Mouse (Mus musculus): ENCODE measurements around the gene Acad12.
"Not testable (repeated sequence)": the region's sequence is repeated elsewhere in the genome, so short reads cannot be mapped to it uniquely, and the experiment has no call there.

Acad12 gene

DNA sequence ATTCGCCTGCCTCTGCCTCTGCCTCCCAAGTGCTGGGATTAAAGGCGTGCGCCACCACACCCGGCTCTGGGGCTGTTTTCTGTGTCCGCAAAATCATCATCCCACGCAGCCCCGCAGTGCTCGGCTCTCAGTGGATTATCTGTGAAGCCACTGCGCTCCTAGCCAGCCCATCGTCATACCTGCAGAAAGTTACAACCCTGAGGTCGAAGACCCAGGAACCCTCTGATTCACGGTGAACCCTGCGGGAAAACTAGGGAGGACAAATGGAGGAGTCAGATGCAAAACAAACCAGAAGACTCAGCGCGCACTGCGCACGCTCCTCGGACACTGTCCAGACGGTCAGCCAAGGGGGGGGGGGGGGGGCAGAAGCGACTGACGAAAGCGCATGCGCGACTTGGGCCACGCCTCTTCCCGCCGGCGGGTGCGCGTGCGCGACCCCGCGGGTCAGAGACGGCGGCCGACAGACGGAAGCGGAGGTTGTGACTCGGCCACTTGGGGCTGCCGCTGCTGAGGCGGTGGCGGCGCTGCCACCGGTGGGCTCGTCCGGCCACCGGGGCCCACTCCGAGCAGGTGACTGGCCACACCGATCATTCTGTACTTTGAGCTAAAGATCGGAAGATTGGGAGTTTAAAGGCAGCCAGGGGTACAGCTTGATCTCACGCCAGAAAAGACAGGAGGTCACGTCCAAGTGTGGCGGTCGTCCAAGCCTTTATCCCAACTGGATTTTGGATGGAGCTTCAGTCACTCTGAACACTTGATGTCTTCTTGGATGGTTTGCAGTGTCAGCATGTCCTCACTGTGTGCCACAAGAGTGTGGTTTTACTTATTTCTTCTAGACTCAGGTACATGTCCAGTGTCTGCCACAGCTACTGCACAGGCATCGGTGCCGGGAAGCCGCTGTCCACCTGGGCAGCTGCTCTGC, at the start of gene Acad12:
Gene Acad12 (minus strand): TSS at position 347 of the 922 bp plus-strand sequence.
- DNase-seq (ENCODE audit: low read depth), result peak; percentile 91

DNA sequence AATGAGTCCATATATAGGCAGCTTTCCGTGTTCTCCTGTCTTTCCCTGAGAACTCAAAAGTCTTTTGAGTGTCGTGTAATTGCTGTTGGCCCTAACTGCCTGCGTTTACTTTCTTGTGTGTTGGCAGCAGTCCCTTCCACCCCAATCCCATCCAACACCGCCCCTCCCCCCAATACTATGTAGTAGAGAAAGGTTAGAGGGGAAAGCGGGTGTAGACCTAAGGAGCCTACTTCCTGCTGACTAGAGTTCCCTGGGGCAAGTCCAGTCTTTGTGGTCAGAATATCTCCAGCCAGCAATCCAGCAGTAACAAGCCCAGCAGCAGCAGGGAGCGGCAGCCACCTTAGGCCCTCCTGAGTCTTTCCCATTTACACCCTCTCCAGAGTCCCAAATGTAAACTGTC, 49.7 kb upstream of the Acad12 start:
- no peak for DNase-seq (ENCODE audit: low read depth)

DNA sequence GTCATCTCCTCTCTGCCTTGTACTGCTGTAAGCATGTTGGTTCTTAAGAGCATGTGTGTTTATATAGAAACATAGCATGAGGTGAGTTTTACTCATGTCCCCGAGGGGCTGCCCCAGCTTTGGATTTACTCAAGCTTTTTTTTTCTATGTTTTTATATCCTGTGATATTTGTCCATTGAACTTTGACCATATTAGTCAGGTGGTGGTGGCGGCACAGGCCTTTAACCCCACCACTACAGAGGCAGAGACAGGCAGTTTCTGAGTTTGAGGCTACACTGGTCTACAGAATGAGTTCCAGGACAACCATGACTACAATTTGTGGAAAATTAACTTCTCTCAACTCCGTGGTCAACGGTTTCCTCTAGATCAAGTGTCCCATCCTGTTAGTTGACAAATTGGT, 48.3 kb upstream of the Acad12 start:
- no peak for DNase-seq (ENCODE audit: low read depth)

DNA sequence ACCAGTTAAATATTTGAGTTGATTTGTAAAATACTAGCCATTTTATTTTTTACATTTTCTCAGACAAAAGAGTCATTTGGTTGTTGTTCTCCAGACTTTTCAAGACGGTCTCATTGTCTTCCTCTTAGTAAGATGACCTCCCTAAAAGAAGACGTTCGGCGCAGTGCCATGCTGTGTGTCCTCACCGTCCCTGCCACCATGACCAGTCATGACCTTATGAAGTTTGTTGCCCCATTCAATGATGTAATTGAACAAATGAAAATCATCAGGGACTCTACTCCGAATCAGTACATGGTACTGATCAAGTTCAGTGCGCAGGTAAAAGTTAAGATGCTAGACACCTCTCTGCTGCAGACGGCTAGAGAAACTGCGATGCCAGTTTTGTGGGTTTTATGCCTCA, 46.2 kb upstream of the Acad12 start:
- DNase-seq (ENCODE audit: low read depth), result no peak

DNA sequence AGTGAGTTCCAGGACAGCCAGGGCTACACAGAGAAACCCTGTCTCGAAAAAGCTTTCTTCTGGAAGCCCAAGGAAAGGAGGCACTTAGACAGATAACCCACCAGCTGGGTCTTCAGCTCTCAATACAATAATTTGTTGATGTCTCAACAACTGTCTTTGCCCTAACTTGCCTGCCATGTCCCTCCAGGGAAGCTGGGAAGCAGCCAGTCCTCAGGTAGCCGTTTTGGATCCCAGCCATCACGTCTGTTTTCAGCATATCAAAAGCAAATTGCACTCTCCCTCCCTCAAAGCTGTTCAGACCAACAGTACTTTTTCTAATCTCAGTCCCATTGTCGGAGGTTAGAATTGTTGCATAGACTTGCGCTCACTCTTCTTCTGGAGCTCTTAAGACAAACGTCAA, 45.3 kb upstream of the Acad12 start:
- no peak for DNase-seq (ENCODE audit: low read depth)

DNA sequence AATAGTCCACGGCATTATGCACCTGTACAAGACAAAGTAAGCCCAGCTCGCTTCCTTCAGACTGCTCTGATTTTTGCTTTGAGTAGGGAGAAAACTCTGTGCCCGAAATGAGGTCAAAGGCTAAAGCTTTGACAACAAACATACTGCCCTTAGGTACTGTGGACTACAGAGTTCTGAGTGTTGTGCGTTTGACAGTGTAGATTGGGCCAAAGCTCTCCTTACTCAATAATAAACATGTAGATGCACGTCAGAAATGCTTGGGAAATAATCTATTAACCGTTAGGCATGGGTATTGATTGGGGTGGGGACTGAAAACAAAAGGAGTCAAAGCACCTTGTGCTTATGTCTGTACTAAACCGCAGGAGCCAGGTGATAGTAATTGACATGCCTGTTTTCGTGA, 44.7 kb upstream of the Acad12 start:
- DNase-seq (ENCODE audit: low read depth), result no peak

DNA sequence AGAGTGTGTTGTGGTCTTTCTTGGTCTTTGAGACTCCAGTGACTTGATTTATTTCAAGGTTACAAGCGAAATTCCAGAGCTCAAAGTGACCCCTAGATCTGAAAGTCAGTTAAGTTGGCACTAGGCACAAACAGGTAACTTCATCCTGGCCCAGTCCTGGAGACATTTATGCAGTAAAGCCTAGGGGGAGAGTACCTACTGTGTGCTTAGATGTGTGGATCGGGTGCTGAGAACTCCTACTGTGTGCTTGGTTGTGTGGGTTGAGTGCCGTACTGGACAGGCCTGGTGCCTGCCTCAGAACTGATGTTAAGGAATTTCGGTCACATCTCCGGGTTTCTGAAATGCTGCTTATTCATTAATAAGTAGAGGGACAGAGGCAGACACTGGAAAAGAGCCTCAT, 42.8 kb upstream of the Acad12 start:
- DNase-seq (ENCODE audit: low read depth), result no peak

DNA sequence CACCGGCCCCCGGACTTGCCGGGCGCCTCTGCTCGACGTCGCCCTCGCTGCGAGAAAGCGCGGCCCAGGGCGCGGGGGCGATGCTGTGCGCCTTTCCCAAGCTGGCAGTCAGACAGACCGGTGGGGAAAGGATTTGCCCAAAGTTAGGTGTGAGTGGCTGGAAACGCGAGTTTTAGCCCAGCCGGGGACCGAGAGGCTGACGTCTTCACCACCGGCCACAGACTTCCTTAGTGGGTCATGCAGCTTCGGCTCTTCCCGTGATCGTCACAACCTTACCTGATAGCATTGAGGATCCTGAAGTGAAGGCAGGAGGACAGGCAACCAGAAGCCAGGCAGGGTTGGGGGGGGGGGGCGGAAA, 42.1 kb upstream of the Acad12 start:
- peak; percentile 44 for DNase-seq (ENCODE audit: low read depth)

DNA sequence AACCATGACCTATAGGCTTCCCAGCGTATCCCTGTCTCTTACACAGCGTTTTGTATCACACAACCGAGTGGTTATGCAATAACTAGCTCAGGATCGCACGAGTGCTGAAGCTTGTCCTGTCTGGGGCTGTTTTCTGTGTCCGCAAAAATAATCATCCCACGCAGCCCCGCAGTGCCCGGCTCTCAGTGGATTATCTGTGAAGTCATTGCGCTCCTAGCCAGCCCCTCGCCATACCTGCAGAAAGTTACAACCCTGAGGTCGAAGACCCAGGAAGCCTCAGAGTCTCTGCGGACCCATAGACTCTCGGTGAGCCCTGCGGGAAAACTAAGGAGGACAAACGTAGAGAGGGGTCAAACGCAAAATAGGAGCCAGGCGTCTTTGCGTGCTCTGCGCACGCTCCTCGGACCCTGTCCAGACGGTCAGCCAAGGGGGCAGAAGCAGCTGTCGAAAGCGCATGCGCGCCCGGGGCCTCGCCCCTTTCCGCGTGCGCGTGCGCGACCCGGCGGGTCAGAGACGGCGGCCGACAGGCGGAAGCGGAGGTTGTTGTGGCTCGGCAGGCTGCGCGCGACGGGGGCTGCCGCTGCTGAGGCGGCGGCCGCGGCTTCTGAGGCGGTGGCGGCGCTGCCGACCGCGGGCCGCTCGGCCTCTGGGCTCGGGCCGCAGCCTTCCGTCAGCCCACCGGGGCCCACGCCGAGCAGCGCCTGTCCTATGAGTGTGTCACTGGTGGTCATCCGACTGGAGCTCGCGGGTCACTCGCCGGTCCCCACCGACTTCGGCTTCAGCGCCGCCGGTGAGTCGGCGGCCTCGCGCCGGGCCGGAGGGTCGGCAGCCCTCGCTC, 41.5 kb upstream of the Acad12 start, which contains the start of the genes Acad10 and Brap:
Gene Acad10 (minus strand): TSS at position 456 of the 838 bp plus-strand sequence.
Gene Brap (plus strand): TSS at position 505 of the 838 bp plus-strand sequence.
- DNase-seq (ENCODE audit: low read depth), result peak; percentile 92

DNA sequence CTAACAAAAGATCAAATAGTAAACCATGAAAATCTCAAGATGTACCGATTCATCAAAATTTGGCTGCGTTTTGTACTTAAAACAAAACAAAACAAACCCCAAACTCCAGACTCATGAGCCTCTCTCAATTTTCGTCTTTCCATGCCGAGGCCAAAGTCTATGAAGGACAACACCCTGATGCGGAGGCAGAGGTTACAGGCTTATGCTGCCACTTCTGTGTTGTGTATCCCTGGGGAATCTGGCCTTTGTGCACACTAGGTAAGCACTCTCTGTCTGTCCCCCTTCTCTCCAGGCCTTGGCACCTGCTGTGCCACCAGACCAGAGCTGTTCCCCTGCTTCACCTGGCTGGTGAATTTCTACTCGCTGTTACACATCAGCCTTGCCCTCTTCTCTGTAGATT, 38.9 kb upstream of the Acad12 start:
- DNase-seq (ENCODE audit: low read depth), result not testable (repeated sequence)

DNA sequence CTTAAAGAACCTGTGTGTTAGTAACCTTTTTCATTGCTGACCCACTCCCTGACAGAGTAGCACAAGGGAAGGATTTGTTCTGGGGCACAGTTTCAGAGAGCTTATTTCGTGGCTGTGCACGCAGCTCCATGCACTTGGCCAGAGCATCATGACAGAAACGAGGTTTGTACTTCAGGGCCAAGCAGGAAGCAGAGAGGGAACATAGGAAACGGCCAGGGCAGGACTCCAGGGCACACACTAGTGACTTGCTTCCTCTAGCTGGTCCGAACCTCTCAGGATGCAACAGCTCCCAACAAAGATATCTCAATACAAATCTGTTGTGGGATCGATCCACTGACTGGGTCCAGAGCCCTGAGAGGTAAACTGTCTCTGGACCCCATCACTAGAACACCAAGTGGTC, 38.1 kb upstream of the Acad12 start:
- DNase-seq (ENCODE audit: low read depth), result not testable (repeated sequence)

DNA sequence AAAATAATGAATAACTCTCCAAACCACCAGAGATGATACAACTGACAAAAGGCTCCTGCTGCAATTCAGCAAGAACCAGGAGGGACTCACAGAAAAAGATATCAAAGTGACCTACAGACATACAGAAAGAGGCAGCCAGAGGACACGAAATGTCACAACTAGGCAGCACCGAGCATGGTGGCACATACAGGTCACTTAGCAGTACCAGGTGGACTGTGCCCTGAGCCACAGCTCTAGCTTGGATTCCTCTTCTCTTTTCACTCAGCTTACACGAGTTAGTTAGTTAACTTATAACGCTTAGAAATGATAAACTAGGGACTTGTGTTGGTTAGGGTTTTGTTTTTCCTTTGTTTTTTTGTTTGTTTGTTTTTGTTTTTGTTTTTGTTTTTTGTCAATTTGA, 35.8 kb upstream of the Acad12 start:
- no peak for DNase-seq (ENCODE audit: low read depth)

DNA sequence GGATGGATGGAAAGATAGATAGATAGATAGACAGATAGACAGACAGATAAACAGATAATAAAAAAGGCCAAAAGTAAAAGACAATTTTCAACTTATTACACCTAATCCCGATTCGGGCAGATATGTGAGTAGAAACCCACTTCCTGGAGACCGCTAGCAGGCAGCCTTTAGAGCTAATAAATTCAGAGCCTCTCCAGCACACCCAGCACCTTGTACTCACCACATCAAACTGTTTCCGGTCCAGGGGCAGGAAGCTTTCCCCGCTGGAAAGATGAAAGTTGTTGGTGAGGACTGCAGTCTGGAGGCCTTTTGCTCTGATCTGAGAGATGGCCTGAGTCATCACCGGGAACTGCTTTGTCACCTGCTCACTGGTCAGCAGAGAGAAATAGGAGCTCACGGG, 30.4 kb upstream of the Acad12 start:
- DNase-seq (ENCODE audit: low read depth), result peak; percentile 47

DNA sequence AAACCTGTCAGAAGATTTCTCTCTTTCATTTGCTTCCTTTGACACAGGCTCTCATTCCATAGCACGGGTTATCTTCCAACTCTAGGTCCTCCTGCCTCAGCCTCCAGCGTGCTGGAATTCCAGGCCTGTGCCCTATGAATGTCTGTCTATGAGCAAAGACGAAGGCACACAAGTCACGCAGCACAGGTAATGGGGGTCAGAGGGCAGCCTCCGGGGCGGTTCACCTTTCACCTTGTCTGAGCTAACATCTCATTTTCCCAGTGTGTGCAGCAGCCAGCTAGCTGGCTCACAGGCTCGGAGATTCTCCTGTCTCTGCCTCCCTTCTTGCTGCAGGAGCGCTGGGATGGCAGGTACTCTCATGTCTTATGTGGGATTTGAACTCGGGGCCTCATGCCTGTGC, 20.9 kb upstream of the Acad12 start:
- no peak for DNase-seq (ENCODE audit: low read depth)

DNA sequence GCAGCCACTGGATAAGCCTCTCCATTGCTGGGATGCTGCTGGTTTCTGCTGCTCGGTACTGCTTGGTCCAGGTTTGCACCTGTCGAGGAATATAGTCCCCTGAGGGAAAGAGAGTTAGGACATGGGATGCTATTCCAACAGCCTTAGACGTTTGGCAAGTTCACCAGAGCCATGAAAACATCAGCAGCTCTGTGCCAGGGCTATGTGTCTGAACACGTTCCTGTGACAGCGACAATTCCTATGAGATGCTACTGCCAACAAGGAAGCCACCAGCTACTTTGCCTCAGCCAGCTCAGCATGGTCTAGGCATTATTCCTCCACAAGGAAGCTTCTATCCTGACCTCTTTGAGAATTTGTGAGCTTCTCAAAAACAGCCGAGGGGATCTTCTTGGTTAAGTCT, 18.6 kb upstream of the Acad12 start:
- DNase-seq (ENCODE audit: low read depth), result no peak

DNA sequence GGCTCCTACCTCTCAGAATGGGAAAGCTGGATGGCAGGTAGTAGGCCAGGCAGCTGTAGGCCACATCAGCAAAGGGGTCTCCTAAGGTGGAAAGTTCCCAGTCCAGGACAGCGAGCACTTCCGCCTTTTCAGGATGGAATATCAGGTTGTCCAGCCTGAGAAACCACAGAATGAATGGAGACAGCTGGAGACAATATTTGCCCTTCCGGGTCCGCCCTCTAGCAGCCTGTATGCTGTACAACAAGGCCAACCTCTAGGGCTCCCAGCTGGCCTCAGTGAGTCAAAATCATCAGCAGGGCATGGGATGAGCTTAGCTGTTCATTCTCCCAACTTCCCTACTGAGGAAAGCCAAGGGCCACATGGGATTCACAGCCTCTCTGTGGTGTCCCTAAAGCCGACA, 15.9 kb upstream of the Acad12 start:
- DNase-seq (ENCODE audit: low read depth), result no peak

DNA sequence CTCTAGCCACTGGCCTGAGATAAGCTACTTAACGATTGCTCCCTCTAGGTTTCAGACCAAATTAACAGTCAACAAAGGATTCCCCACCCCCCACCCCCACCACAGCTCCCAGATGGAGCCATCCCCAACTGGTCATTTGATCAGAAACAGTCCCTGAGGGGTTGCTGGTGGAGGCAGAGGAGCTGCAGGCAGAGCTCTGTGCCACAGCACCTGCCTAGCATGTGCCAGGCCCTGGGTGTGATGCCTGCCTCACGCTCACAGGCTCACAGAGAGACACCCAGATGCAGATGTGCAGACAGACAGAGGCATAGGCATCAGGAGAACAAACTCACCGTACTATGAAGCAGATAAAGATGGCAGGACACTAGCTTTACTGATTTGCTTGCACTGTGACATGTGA, 14.1 kb upstream of the Acad12 start:
- DNase-seq (ENCODE audit: low read depth), result no peak

DNA sequence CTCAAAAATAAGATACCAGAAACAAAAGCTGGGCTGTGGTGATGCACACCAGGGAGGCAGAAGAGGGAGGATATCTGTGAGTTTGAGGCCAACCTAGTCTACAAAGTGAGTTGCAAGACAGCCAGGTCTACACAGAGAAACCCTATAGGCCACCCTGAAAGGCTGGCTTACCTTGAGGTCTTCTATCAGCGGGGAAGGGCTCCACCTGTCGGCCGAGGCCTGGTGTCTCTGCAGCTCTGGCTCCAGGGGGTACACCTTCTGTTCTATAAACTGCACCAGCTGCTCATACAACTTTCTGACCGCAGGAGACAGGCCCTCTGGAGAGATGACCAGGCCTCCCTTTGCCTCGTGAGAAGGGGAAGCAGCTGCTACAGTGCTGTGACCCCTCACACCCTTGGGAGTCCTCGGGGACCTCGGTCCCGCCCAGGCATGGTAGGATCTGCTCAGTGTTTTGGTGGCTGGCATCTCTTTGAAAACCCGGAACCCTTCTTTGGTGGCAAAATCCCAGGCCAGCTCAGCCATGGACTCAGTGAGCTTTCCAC, 12.4 kb upstream of the Acad12 start:
- DNase-seq (ENCODE audit: low read depth), result not testable (repeated sequence)

DNA sequence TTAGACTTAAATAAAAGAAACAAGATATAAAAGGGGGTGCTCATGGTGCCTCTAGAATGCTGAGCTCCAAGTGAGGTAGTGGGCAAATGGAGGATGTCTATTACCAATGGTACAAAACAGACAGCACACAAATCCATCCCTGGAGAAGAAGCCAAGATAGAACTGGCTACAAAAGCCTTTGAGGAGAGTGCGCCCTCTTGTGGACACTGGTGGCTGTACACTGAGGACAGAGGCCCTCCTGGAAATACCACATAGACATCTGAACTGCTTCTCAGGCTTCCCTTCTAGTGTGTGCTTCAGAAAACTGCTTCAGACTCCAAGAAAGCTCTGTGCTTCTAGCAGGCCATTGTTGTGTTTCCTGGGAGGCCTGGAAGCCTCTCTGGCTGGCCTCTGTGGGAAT, 9.1 kb upstream of the Acad12 start:
- peak; percentile 70 for DNase-seq (ENCODE audit: low read depth)

DNA sequence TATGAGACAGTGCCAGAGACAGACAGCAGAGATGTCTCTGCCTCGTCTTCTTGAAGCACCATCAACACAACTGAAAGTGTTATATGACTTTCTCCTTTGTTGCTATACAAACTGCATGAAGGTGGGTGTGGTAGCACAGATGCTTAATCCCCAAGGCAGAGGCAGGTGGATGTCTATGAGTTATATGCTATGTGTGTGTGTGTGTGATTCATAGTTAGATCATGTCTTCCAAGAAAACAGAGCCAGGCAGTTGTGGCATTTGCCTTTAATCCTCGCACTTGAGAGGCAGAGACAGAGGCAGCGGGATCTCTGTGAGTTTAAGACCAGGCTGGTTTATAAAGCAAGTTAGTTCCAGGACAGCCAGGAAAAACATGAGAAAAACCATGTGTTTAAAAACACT, 4.5 kb upstream of the Acad12 start:
- DNase-seq (ENCODE audit: low read depth), result no peak

DNA sequence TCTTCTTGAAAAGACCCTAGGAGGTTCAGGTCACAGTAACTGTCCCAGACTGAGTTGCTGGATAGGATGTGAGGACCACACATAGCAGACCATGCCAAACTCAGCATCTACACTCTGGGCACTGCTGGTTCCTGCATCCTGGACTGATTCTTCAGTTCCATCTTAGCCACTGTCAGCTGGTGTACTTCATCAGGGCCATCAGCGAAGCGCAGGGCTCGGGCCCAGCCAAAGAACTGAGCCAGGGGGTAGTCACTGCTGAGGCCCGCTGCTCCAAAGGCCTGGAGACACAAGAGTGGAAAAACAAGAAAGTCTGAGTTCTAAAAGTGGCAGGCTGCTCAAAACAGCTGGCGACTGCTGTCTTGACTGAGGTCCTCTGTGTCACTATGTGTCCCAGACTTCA, 2.4 kb upstream of the Acad12 start:
- DNase-seq (ENCODE audit: low read depth), result no peak

DNA sequence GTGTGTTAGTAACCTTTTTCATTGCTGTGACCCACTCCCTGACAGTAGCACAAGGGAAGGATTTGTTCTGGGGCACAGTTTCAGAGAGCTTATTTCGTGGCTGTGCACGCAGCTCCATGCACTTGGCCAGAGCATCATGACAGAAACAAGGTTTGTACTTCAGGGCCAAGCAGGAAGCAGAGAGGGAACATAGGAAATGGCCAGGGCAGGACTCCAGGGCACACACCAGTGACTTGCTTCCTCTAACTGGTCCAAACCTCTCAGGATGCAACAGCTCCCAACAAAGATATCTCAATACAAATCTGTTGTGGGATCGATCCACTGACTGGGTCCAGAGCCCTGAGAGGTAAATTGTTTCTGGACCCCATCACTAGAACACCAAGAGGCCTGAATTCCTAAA, 3.8 kb downstream of the Acad12 start:
- DNase-seq (ENCODE audit: low read depth), result not testable (repeated sequence)

DNA sequence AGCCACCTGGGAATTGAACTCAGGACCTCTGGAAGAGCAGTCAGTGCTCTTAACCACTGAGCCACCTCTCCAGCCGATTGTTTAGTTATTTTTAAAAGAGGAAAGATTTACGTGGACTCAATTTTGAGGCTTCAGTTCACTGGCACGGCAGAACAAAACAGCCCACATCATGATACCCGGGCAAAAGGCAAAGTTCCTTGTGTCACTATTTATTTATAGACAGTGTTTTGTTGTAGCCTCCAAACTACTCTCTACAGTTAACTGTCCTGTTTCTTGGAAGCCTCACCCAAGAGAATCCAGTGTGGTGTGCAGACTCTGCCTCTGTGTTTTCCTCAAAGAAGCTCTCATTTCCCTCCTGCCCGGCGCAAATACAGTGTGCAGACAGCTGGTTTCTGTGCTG, 6.7 kb downstream of the Acad12 start:
- no peak for DNase-seq (ENCODE audit: low read depth)

Data from 416B (cell line).